Mouse (Mus musculus) gastrocnemius, postnatal 10 days (tissue): ENCODE measurements around the gene Bmx. TPM values are rescaled to one million over a fixed set of nuclear protein-coding genes. Genes with fewer than 3 reads are reported as not detected.
A peak's percentile ranks its signal among the peaks of the same experiment; 100 is the strongest.

Source experiments
- DNase-seq: peaks from one replicate; pipeline ENCODE4 v3.0.0; 2021; ENCODE audit warnings: mixed read lengths
- long read RNA-seq, 2 experiments: library from polyadenylated mRNA; stranded (forward); transcript quantifications; one replicate each; pipeline ENCODE4 v2.0.0; 2021
- total RNA-seq, 2 experiments: library from RNA; stranded (reverse); gene quantifications; 2 replicates each; pipeline ENCODE4 v1.2.3; 2021

The Bmx gene
- total RNA-seq: under 1 TPM; 0.75 to 0.86 TPM
- long read RNA-seq, experiment 1, partial matches to known transcripts: 0 of 3 reads
- long read RNA-seq, experiment 1, other reads (novel, unspliced or antisense): 1 of 3 reads
- long read RNA-seq, experiment 2, partial matches to known transcripts: 1 of 3 reads
- long read RNA-seq, experiment 2, other reads (novel, unspliced or antisense): 0 of 3 reads

- DNase-seq: no peak
Observed at GRCm38 (mm10) chrX:164258057-164258456, at the start of gene Bmx. Gene Bmx, minus strand, starts transcription at chrX:164258193.

GRCm38 (mm10) chrX:164306250-164306649 lies 48.3 kb upstream of the Bmx start:
- DNase-seq: no peak

- DNase-seq: no peak
Observed at GRCm38 (mm10) chrX:164291147-164291546, 33.2 kb upstream of the Bmx start.

GRCm38 (mm10) chrX:164287077-164287476 lies 29.1 kb upstream of the Bmx start:
- DNase-seq: peak; percentile 4

GRCm38 (mm10) chrX:164283808-164284207 lies 25.8 kb upstream of the Bmx start:
- no peak for DNase-seq

DNA sequence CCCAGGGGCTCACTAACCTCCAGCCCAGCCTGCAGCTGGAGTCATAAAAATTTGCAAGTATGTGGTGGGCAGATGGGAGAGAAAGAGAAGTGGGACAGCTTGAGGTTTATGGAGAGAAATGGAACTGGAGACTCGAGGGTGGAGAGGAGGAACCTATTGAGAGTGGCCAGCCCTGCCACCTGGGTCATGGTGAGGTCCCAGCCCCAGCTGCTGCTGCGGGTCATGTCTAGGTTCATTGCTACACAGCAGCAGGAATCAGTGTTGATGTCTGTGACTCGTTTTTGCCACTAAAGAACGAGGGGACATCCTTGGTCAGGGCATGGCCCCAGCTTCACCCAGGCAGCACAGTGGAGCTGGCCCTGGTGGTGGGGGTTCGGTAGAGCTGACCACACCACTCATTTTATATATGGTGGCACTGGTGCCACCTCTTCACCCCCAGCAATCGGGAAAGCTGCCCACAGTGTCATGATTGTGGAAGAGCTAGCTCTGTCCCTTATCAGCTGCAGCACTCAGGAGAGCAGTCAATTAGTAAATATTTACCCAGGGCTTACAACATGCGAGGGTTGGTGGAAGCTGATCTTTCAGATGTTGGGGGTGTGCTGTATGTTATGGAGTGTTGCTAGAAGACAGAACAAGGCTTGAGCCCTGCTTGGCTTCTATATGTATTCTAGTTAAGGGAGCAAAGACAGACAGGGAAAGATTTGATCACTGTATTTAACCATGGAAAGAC lies 23.1 kb upstream of the Bmx start:
- no peak for DNase-seq

DNA sequence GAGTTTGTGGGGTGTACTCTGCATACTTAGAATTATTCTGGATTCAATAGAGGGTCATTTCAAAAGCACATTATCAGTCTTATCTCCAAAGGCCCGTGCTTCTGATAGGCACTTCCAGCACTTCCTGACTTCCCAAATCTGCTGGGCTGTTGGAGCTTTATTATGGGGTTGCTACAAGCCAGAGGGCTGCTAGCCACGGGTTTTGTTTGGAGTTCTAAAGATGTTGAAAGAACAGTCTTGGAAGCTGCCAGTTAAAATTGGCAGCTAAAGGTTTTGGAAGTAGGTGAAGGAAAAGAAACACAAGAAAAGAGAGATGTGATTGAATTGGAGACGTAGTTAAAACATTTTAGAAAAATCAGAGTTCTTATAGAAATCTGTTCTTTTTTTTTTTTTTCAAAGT lies 17.5 kb upstream of the Bmx start:
- DNase-seq: no peak

DNA sequence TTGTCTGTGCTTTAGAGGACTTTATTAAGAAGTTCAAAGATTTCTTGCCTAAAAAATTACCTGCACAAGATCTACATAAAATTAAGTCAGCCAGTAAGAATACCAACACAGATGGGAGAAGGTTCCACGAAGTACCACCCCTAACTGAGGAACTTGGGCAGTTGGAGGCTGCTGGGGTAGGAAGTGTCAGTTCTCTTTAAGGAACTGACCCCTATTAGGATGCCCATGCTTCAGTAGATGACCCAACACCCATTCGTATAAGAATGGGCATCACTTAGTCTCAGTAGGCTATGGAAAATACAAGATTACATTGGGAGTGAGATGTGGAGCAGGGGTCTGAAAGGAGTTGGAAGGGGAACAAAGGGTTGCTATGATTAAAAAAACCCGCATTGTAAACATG lies 12.6 kb upstream of the Bmx start:
- no peak for DNase-seq

DNA sequence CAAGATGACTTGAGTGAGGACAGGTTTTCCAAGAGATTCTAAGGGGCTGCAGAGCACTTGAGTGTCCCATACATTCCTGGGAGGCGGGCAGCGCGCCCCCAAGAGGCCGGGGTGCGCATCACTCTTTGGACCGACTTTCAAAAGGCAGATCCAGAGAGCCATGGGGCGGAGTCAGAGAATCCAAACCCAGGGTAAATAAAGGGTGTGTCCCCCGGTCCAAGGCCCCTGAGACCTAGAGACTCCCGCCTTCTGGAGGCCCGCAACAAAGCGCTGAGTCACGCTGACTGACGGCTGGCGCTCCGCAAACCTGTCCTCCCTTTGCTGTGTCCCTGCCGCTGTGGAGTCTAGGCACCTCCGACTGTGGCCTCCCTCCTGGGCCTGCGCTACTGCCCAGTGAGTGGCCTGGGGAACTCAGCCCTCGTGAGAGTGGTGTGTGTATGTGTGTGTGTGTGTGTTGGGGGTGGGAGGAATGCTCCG lies 11.3 kb upstream of the Bmx start, which contains the start of gene Pir:
TSS of gene Pir (plus strand) at position 87 of the 477 bp plus-strand sequence.
- peak; percentile 27 for DNase-seq

DNA sequence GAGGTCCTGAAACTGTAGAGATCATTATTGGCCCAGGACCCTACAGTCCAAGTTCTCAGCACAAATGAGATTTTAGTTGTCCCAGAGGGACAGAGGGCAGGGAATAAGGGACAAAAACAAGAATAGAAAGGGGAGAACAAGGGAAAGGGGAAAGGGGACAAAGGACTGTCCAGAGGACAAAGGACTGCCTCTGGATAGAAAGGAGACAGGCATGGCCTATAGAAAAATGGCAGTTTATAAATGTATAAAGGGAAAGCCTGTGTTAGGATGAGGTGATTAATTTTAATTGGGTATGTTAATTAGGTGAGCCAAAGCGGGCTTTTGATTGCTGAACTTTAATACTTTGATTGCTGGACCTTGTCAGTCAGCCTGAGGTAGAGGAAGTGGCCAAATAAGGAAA lies 6.9 kb upstream of the Bmx start:
- no peak for DNase-seq

GRCm38 (mm10) chrX:164262286-164262685 lies 4.3 kb upstream of the Bmx start:
- no peak for DNase-seq

DNA sequence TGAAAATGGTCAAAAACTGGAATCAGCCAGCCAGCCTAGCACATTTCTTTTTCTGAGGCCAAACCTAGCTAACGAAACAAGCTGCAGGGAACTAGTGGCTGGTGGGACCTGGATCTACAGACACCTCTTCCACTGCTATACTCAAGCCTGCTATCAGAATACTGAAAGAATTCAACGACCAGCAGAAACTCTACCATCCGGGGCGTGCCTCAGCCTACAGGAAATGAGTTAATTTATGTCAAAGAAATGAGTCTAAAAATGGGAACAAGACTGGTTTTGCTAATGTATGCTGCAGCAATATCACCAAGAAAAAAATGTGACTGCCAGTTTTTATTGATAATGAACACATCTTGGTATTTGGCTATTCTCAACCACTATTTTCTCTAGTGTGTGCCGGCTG lies 669 bp upstream of the Bmx start:
- no peak for DNase-seq

DNA sequence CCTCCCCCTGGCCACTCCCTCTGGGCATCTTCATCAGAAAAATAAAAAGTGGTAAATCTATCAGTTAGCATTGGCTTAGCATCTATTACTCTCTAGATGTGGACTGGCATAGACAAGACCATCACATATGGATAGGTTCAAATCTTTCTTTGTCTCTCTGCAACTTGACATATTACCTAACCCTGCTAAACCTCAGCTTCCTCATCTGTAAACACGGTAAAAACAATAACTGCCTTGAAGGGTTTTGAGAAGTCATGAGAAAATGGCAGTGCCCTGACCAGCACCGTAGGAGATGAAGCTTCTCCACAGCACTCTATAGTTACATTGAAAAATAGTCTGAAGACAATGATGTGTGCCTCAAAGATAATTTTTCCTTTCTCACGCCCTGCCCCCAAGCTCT lies 1.5 kb downstream of the Bmx start:
- no peak for DNase-seq

DNA sequence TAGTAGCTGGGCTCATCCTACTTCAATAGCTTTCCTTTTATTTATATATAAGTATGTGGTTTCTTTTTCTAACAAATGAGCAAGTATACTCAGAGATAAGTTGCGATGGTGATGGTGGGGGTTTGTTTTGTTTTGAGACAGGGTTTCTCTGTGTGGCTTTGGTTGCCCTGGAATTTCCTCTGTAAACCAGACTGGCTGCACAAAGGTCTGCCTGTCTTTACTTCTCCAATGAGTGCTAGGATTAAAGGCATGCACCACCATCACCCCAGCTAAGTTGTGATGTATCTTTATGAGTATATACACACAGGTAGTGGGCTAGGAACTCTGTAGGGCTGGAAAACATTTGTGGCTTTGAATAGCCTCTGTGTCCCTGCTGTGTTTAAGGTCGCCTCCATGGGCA lies 11.3 kb downstream of the Bmx start:
- no peak for DNase-seq

DNA sequence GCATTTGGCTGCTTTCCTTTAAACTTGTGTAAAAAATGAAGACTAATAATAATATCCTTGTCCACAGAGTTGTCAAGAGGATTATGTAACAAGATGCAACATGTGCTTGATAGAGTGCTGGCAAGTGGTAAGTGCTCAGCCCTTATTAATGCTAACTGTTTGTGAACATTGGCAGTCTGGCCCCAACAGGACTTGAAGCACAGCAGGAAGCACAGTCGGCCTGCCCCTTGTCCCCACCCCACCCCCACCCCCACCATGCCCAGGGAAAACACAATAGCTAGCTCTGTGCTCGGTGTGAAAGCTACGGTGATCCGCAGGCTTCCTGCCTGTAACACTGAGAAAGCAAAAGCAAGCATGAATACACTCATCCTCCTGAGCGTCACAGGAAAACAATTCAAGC lies 12.3 kb downstream of the Bmx start:
- DNase-seq: no peak

- DNase-seq: no peak
Observed at GRCm38 (mm10) chrX:164233380-164233779, 24.6 kb downstream of the Bmx start.

- DNase-seq: peak; percentile 3
Observed at GRCm38 (mm10) chrX:164221989-164222388, 36.0 kb downstream of the Bmx start.

GRCm38 (mm10) chrX:164200547-164200946 lies 57.4 kb downstream of the Bmx start:
- DNase-seq: no peak

DNA sequence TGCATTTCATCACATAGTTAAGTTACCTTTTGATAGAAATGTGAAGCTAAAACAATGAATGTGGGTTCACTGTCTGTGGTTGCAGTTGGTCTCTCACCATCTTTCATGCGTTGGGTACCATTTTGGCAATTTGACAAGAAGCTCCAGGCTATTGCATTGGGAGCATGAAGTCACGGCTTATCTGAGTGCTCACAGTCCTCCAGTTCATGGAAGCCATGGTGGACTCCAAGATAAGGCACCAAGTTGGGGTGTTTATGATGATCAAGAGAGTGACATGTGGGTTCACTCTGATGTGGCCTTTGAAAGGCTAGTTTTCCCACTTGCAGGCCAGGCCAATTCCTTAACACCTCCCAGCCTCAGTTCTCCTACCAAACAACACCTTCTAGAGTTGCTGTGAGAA lies 60.3 kb downstream of the Bmx start:
- DNase-seq: no peak

GRCm38 (mm10) chrX:164189880-164190279 lies 68.1 kb downstream of the Bmx start:
- DNase-seq: no peak

DNA sequence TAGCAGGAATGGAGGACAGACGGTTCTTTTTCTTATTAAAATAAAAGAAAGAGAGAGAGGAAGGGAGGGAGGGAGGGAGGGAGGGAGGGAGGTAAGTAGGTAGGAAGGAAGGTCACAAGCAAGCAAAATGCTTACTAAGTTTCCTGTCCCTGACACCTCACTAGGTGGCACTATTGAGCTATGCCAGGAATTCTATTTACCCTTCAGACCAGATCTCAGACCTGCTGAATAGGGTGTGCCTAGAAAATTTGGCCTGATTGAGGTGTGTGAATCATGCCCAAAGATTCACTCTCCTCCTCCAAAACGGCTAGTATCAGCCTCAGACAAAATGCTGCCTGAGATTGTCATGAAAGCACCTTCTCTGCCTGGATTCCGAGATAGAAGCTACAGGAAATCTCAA lies 74.1 kb downstream of the Bmx start:
- DNase-seq: peak; percentile 4

DNA sequence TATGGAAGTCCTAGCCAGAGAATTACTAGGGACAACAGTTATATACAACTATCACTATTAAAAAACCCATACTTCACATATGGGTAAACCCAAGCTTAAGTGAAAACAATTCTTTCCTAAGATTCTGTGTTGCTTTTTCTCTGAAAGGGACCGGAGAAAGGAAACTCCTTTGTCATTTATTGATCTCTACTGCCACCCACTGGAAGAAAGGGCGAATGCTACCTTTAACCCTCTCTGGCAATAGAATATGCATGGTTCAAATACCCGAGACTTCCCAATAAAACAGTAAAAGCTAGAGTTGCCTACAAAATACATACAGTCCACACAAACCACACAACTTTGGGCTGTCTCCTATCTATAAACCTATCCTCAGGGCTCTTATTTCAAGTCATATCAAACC lies 78.2 kb downstream of the Bmx start:
- peak; percentile 26 for DNase-seq

GRCm38 (mm10) chrX:164178856-164179255 lies 79.1 kb downstream of the Bmx start:
- no peak for DNase-seq

GRCm38 (mm10) chrX:164175780-164176179 lies 82.2 kb downstream of the Bmx start:
- no peak for DNase-seq
